Mouse (Mus musculus) G1E (cell line): ENCODE data around the gene Dtx3. TPM values are rescaled to one million over a fixed set of nuclear protein-coding genes. Genes with fewer than 3 reads are reported as not detected.
A peak's percentile ranks its signal among the peaks of the same experiment; 100 is the strongest.

Source experiments
- ATAC-seq: 2 replicates; pipeline ENCODE4 v1.8.0; 2016; ENCODE audit warnings: mild to moderate bottlenecking; ENCODE audit not compliant: insufficient number of reproducible peaks, poor library complexity, low FRiP score, severe bottlenecking; ENCODE audit errors: extremely low read depth
- DNase-seq: peaks from one replicate; pipeline ENCODE4 v3.0.0; 2012; ENCODE audit warnings: low spot score
- H3K27me3 ChIP-seq: 2 replicates; pipeline ENCODE4 v1.6.1; 2012; ENCODE audit warnings: mild to moderate bottlenecking, low read length, inconsistent platforms; ENCODE audit not compliant: insufficient read depth
- H3K36me3 ChIP-seq: replicated peaks from 2 replicates; pipeline ENCODE3; 2012; ENCODE audit warnings: mild to moderate bottlenecking, inconsistent platforms
- H3K4me1 ChIP-seq: 2 replicates; pipeline ENCODE4 v1.6.1; 2012; ENCODE audit warnings: low read depth, low read length, inconsistent platforms, mixed read lengths; ENCODE audit not compliant: insufficient read depth
- H3K4me3 ChIP-seq: 2 replicates; pipeline ENCODE4 v1.5.1; 2012; ENCODE audit warnings: low read depth, mild to moderate bottlenecking, inconsistent platforms, low read length, moderate library complexity, mixed read lengths
- H3K9me3 ChIP-seq: replicated peaks from 2 replicates; pipeline ENCODE4 v1.6.1; 2012; ENCODE audit warnings: inconsistent platforms
- CTCF ChIP-seq: IDR thresholded peaks from 2 replicates; pipeline ENCODE4 v1.5.1; 2012; ENCODE audit warnings: low read depth, low read length, inconsistent platforms, mixed read lengths
- GATA1 ChIP-seq: IDR thresholded peaks from 2 replicates; pipeline ENCODE4 v1.6.1; 2012; ENCODE audit warnings: borderline replicate concordance, low read length, inconsistent platforms, mixed read lengths
- GATA2 ChIP-seq: IDR thresholded peaks from 2 replicates; pipeline ENCODE4 v1.6.1; 2012; ENCODE audit warnings: low read depth, low read length, inconsistent platforms, borderline replicate concordance
- POLR2AphosphoS5 ChIP-seq: IDR thresholded peaks from 2 replicates; pipeline ENCODE4 v1.6.1; 2012; ENCODE audit warnings: low read depth, low read length, inconsistent platforms; ENCODE audit not compliant: insufficient replicate concordance
- TAL1 ChIP-seq: conservative IDR thresholded peaks from 2 replicates; pipeline ENCODE4 v1.6.1; 2012; ENCODE audit warnings: low read depth, low read length, inconsistent platforms, mixed read lengths
- polyA plus RNA-seq: library from polyadenylated mRNA; stranded (reverse); fragments of >175 nt; gene quantifications from 2 replicates; pipeline ENCODE4 v1.2.3, GENCODE M21; 2012
- total RNA-seq, 2 experiments: library from RNA; stranded (forward) in 1 of 2; stranded (reverse) in 1 of 2; fragments of 200-1000 nt in 1 of 2; fragments of >200 nt in 1 of 2; fragmentation: Nextera tagmentation in 1 of 2; gene quantifications; 2 replicates each; pipeline ENCODE4 v1.2.3; 2014 to 2017

The Dtx3 gene
- total and polyA plus RNA-seq, 3 experiments, result 95.8 to 360 (median 213) TPM

DNA sequence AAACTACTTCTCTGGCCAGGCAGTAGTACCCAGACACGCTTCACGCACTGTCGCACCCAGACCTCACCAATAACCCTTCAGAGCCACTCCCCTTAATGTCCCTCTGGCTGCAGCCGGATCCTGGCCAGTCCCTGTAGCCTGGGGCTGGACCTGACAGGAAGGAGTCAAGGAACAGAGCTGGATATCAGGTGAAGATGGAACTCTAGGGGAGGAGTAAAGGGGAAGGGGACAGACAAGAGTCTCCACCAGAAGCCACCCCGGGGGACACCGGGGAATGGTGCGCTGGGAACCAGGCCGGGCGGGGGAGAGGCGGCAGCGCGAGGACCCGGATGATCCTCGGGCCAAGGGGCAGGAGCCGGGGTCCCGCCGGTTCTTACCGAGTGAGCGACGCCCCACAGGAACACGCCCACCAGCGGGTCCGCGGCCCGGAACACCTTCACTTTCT is 15.5 kb upstream of the Dtx3 start:
- DNase-seq, result no peak

DNA sequence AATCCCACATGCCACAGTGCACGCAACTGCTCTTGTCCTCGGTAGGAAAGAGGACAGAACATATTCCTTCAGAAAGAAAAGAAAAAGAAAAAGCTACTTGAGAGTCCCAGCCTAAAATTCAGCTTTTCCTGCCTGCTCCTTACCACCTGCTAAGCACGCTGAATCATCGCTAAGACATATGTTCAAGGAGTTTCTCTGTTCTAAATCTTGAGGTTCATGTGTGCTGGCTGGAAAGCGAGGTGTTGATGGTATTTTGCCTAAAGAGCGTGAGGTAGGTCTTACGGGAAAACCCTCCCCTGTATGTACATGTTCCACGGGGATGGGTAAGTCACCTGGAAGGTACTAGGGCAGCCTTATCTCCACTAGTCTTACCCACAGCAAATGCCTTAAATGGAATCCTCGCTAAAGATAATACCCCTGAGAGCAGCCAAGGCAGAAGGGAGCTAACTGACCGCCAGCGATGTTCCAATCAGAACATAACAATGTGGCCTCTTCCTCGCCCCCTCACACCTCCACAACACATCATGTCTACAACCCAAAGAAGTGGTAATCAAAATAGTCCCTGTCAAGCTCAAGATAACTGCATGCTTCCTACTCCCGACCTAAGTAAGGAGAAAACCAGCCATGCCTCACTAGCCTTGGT is 14.5 kb upstream of the Dtx3 start:
- Histone ChIP-seq H3K4me1 (peaks cover 78% of the 10 kb centered on the region), H3K9me3 (no peaks in the 10 kb centered on the region), H3K36me3 (peaks cover 56% of the 10 kb centered on the region), H3K4me3 (peak overlapping the region; percentile 92), H3K27me3 (no peaks in the 10 kb centered on the region)
- no peak for ATAC-seq
- TF ChIP-seq GATA1, result no peak
- no peak for TF ChIP-seq POLR2AphosphoS5
- no peak for TF ChIP-seq CTCF
- no peak for TF ChIP-seq TAL1
- no peak for TF ChIP-seq GATA2
- DNase-seq, result no peak

More for the DNA sequence above, 15.5 kb upstream of the Dtx3 start:
- peak; percentile 36; the same call in 1 of the 2 replicates for ATAC-seq
- TF ChIP-seq GATA2, result no peak
- no peak for TF ChIP-seq CTCF
- no peak for TF ChIP-seq POLR2AphosphoS5
- TF ChIP-seq TAL1, result no peak
- no peak for TF ChIP-seq GATA1
- H3K4me1 ChIP-seq, result peaks cover 76% of the 10 kb centered on the region
- H3K36me3 ChIP-seq, result peaks cover 46% of the 10 kb centered on the region
- no peaks in the 10 kb centered on the region for H3K9me3 ChIP-seq
- no peaks in the 10 kb centered on the region for H3K27me3 ChIP-seq
- peak overlapping the region; percentile 92 for H3K4me3 ChIP-seq

DNA sequence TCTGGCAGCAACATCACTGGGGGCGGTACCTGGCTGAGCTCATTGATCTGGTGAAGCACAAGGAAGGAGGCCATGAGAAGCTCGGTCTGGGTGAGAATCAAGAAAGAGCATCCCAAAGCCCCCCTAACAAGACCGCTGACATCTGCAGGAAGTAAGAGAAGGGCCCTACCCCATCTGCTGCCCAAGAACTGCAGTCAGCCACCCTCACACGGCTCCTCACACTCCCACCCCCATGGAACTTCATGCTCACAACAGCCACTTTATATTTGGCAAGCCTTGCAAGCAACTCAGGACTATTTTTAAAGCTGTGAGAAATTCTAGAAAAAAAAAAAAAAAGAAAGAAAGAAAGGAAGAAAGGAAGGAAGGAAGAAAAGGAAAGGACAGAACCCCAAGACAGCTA is 13.4 kb upstream of the Dtx3 start:
- Histone ChIP-seq H3K36me3 (peaks cover 67% of the 10 kb centered on the region), H3K27me3 (no peaks in the 10 kb centered on the region), H3K4me3 (peak overlapping the region; percentile 92), H3K4me1 (peaks cover 79% of the 10 kb centered on the region), H3K9me3 (no peaks in the 10 kb centered on the region)
- ATAC-seq (no peak), DNase-seq (no peak)
- TF ChIP-seq TAL1 (no peak), GATA2 (no peak), POLR2AphosphoS5 (no peak), CTCF (no peak), GATA1 (no peak)

DNA sequence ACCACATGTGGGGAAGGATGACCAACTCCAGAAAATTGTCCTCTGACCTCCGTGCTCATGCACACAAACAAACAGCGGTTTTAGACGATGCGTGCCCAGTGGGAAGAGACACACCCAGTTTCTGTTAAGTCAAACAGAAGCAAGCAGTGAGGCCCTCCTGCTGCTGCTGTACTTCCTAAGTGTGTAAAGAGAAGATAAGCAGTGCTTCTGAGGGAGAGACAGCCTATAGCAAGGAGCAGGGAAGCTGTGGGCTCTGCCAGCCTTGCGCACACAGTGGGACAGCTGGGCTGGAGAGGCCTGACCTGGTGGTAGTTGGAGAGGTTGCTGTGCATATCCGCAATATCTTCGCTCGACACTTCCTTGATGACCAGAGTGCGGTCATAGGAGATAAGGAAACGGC is 9.8 kb upstream of the Dtx3 start:
- H3K36me3 ChIP-seq, result peaks cover 98% of the 10 kb centered on the region
- peak; percentile 80 for DNase-seq

DNA sequence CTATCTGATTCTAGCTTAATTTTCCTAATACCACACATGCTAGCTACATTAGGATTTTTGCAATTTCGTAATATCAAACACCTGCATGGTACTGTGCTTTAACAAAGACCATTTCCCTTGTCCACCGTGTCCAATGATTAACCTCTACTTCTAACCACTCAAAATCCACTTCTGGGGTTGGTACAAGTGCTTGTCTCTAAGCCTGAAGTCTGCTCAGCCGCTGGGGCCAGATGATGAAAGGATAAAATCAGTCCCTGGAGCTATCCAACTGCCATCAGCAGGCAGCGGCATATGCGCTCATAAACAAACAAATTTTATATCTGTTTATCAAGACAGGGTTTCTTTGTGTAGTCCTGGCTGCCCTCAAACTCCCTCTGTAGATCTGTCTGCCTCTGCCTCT is 9.1 kb upstream of the Dtx3 start:
- Histone ChIP-seq H3K36me3 (peaks cover 98% of the 10 kb centered on the region), H3K9me3 (no peaks in the 10 kb centered on the region), H3K4me1 (peaks cover 90% of the 10 kb centered on the region), H3K27me3 (no peaks in the 10 kb centered on the region), H3K4me3 (peak overlapping the region; percentile 44; the same call in 1 of the 2 replicates)
- TF ChIP-seq GATA2, result no peak
- TF ChIP-seq GATA1, result no peak
- TF ChIP-seq TAL1, result no peak
- no peak for TF ChIP-seq CTCF
- TF ChIP-seq POLR2AphosphoS5, result no peak
- DNase-seq (no peak), ATAC-seq (0 out of 2 replicates have a peak, but pooled peaks have one; percentile 3)

More for the DNA sequence above, 9.8 kb upstream of the Dtx3 start:
- Histone ChIP-seq H3K4me3 (peak overlapping the region; percentile 44; the same call in 1 of the 2 replicates), H3K27me3 (no peaks in the 10 kb centered on the region), H3K4me1 (peaks cover 90% of the 10 kb centered on the region), H3K9me3 (no peaks in the 10 kb centered on the region)
- ATAC-seq, result peak; percentile 95
- TF ChIP-seq POLR2AphosphoS5 (no peak), TAL1 (peak; percentile 90)

DNA sequence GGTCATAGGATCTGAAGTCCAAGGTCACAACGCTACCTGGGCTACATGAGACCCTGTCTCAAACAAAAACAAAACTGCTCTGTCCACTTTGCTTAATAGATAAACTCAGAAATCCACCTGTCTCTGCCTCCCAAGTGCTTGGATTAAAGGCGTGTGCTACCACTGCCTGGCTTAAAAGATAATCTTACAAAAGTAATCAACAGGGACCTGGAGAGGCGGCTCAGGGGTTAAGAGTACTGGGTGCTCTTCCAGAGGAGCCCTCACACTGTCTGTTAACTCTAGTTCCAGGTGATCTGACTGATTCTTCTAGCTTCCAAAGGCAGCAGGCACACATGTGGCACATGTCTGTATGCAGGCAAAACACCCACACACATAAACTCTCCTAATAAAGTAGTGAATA is 7.6 kb upstream of the Dtx3 start:
- Histone ChIP-seq H3K36me3 (peaks cover 98% of the 10 kb centered on the region), H3K27me3 (no peaks in the 10 kb centered on the region), H3K4me3 (no peak overlapping the region; the same call in 1 of the 2 replicates), H3K9me3 (no peaks in the 10 kb centered on the region), H3K4me1 (peaks cover 91% of the 10 kb centered on the region)
- DNase-seq, result no peak
- no peak for ATAC-seq
- no peak for TF ChIP-seq CTCF
- peak; percentile 48; the same call in 1 of the 2 replicates for TF ChIP-seq TAL1
